Mouse (Mus musculus): ENCODE measurements at regions not wholly inside any gene's neighbourhood (a gene's known extent, or its start where the extent isn't known, plus 50 kb on each side); places are given as distances from the start of the nearest gene placed in this dataset.
A peak's percentile ranks its signal among the peaks of the same experiment; 100 is the strongest.

DNA sequence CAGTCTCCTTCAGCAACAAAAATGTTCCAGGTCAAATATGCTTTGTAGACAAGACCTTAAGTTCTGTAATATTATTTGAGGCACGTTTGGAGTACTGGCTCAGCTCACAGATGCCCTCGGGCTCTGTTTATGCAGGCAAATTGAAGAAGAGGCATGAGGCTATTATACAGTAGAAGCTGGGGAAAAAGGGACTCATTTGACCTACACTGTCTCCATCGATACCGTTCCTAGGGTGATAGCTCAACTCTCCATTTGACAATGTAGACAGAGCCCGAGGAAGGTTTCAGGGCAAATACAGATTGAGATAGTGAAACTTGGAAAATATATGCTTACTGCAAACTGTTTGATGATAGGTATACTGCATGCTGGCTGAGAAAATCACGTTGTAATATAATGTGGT, 1371.9 kb upstream of the Cdh8 start:
- Histone ChIP-seq H3K79me2 (replicated peaks; ENCODE audit: control insufficient read depth, extremely low read depth, insufficient read depth, poor library complexity, severe bottlenecking) (no peaks in the 10 kb centered on the region), H3K4me3 (replicated peaks in 1 of 3; ENCODE audit: low read depth in 2 of 3, low read length in 2 of 3, poor library complexity in 1 of 3) (no peak overlapping the region), H3K36me3 (replicated peaks in 1 of 2; ENCODE audit: control insufficient read depth in 1 of 2, insufficient read depth in 1 of 2, low read length in 1 of 2) (no peaks in the 10 kb centered on the region), H3K4me2 (ENCODE audit: insufficient read depth, low read depth, poor library complexity, severe bottlenecking) (no peak overlapping the region), H3K4me1 (ENCODE audit: control insufficient read depth in 1 of 2, insufficient read depth in 2 of 2) (no peaks in the 10 kb centered on the region), H3K27ac (ENCODE audit: insufficient read depth, low read depth) (no peak overlapping the region), H3K9me3 (replicated peaks; ENCODE audit: low read length) (peaks cover 33% of the 10 kb centered on the region), H3K9ac (ENCODE audit: insufficient read depth, low read depth) (no peak overlapping the region), H3K27me3 (replicated peaks) (no peaks in the 10 kb centered on the region)
- in situ Hi-C loops (cut with MboI; ENCODE audit: low pct_ligation_motif_present, low pct_unique_long_range_greater_than_20kb, low sequenced_read_pairs), result no loop called here
- TF ChIP-seq CHD2 (IDR thresholded peaks at IDR 0.05; ENCODE audit: low read length) (no peak), MAX (IDR thresholded peaks at IDR 0.05; ENCODE audit: low read length) (no peak), USF1 (IDR thresholded peaks at IDR 0.05; ENCODE audit: low read depth, low read length) (no peak), SIN3A (IDR thresholded peaks at IDR 0.05; ENCODE audit: low read length) (no peak), POLR2AphosphoS2 (IDR thresholded peaks at IDR 0.05; ENCODE audit: low read depth, low read length) (no peak), BHLHE40 (IDR thresholded peaks at IDR 0.05; ENCODE audit: low read depth, low read length) (no peak), MEF2A (IDR thresholded peaks at IDR 0.05; ENCODE audit: borderline replicate concordance, low read depth, low read length) (no peak), CTCF (conservative IDR thresholded peaks at IDR 0.05 in 1 of 2, IDR thresholded peaks at IDR 0.05 in 1 of 2; ENCODE audit: low read depth in 2 of 2, low read length in 2 of 2) (no peak)
- DNase-seq (ENCODE audit: extremely low read depth), result no peak
- dilution Hi-C loops (cut with MboI; ENCODE audit: extremely low pct_ligation_motif_present, extremely low pct_unique_long_range_greater_than_20kb, low sequenced_read_pairs), result no loop called here

- no peaks in the 10 kb centered on the region for H3K27me3 ChIP-seq (replicated peaks)
- H3K4me1 ChIP-seq (ENCODE audit: control insufficient read depth in 1 of 2, insufficient read depth in 2 of 2), result no peaks in the 10 kb centered on the region
- no peaks in the 10 kb centered on the region for H3K36me3 ChIP-seq (replicated peaks in 1 of 2; ENCODE audit: control insufficient read depth in 1 of 2, insufficient read depth in 1 of 2, low read length in 1 of 2)
- no peak for DNase-seq (ENCODE audit: extremely low read depth)
- dilution Hi-C loops (cut with MboI; ENCODE audit: extremely low pct_ligation_motif_present, extremely low pct_unique_long_range_greater_than_20kb, low sequenced_read_pairs) (no loop called here), in situ Hi-C loops (cut with MboI; ENCODE audit: low pct_ligation_motif_present, low pct_unique_long_range_greater_than_20kb, low sequenced_read_pairs) (no loop called here)
- peaks cover 29% of the 10 kb centered on the region for H3K9me3 ChIP-seq (replicated peaks; ENCODE audit: low read length)
- H3K4me2 ChIP-seq (ENCODE audit: insufficient read depth, low read depth, poor library complexity, severe bottlenecking), result no peak overlapping the region
- H3K79me2 ChIP-seq (replicated peaks; ENCODE audit: control insufficient read depth, extremely low read depth, insufficient read depth, poor library complexity, severe bottlenecking), result no peaks in the 10 kb centered on the region
- no peak overlapping the region for H3K9ac ChIP-seq (ENCODE audit: insufficient read depth, low read depth)
- TF ChIP-seq MEF2A (IDR thresholded peaks at IDR 0.05; ENCODE audit: borderline replicate concordance, low read depth, low read length), result no peak
- no peak for TF ChIP-seq NRF1 (IDR thresholded peaks at IDR 0.05; ENCODE audit: low read depth, low read length)
- peak; percentile 40 for TF ChIP-seq RAD21 (IDR thresholded peaks at IDR 0.05; ENCODE audit: low read depth, low read length)
- no peak for TF ChIP-seq EP300 (IDR thresholded peaks at IDR 0.05; ENCODE audit: low read length)
- TF ChIP-seq CTCF (conservative IDR thresholded peaks at IDR 0.05 in 1 of 2, IDR thresholded peaks at IDR 0.05 in 1 of 2; ENCODE audit: low read depth in 2 of 2, low read length in 2 of 2), result peak in 1 of 2 experiments; percentile 35; a peak in 2 of 4 replicates
- H3K4me3 ChIP-seq (replicated peaks in 1 of 3; ENCODE audit: low read depth in 2 of 3, low read length in 2 of 3, poor library complexity in 1 of 3), result no peak overlapping the region
- H3K27ac ChIP-seq (ENCODE audit: insufficient read depth, low read depth), result no peak overlapping the region
These were observed 1356.6 kb upstream of the Cdh8 start for GRCm38 (mm10) chr8:100772742-100773370.

DNA sequence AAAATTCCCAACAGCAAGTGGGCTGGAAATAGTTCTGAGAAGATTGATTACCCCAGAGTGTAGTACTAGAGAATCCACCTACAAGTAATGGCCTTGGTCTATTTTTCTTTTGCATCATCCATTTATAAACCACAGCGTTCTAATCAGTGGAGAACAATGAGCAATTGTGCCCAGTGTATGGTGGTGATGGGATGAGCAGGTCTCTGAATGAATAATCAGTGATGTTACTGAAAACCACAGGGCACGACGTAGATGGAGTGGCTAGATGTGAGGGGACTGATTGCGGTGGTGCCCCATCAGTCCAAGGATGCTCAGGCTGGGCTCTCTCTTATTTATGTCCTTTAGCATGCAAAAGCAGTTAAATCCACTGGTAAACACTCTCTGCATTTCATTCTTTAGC, 1353.3 kb upstream of the Cdh8 start:
- dilution Hi-C loops (cut with MboI; ENCODE audit: extremely low pct_ligation_motif_present, extremely low pct_unique_long_range_greater_than_20kb, low sequenced_read_pairs) (no loop called here), in situ Hi-C loops (cut with MboI; ENCODE audit: low pct_ligation_motif_present, low pct_unique_long_range_greater_than_20kb, low sequenced_read_pairs) (no loop called here)
- H3K27me3 ChIP-seq (replicated peaks), result no peaks in the 10 kb centered on the region
- H3K4me1 ChIP-seq (ENCODE audit: control insufficient read depth in 1 of 2, insufficient read depth in 2 of 2), result no peaks in the 10 kb centered on the region
- no peak for DNase-seq (ENCODE audit: extremely low read depth)
- no peak overlapping the region for H3K4me3 ChIP-seq (replicated peaks in 1 of 3; ENCODE audit: low read depth in 2 of 3, low read length in 2 of 3, poor library complexity in 1 of 3)
- H3K36me3 ChIP-seq (replicated peaks in 1 of 2; ENCODE audit: control insufficient read depth in 1 of 2, insufficient read depth in 1 of 2, low read length in 1 of 2), result no peaks in the 10 kb centered on the region
- H3K4me2 ChIP-seq (ENCODE audit: insufficient read depth, low read depth, poor library complexity, severe bottlenecking), result no peak overlapping the region
- no peak overlapping the region for H3K27ac ChIP-seq (ENCODE audit: insufficient read depth, low read depth)
- H3K79me2 ChIP-seq (replicated peaks; ENCODE audit: control insufficient read depth, extremely low read depth, insufficient read depth, poor library complexity, severe bottlenecking), result no peaks in the 10 kb centered on the region
- TF ChIP-seq POLR2A (IDR thresholded peaks at IDR 0.05; ENCODE audit: low read depth, low read length) (no peak), RCOR1 (conservative IDR thresholded peaks at IDR 0.05; ENCODE audit: low read depth, low read length) (no peak), NELFE (IDR thresholded peaks at IDR 0.05; ENCODE audit: low read depth, low read length) (no peak), SIN3A (IDR thresholded peaks at IDR 0.05; ENCODE audit: low read length) (no peak), NRF1 (IDR thresholded peaks at IDR 0.05; ENCODE audit: low read depth, low read length) (no peak), CTCF (conservative IDR thresholded peaks at IDR 0.05 in 1 of 2, IDR thresholded peaks at IDR 0.05 in 1 of 2; ENCODE audit: low read depth in 2 of 2, low read length in 2 of 2) (no peak), USF1 (IDR thresholded peaks at IDR 0.05; ENCODE audit: low read depth, low read length) (no peak), MYC (IDR thresholded peaks at IDR 0.05; ENCODE audit: low read depth, low read length) (no peak), USF2 (conservative IDR thresholded peaks at IDR 0.05; ENCODE audit: low read depth, low read length) (no peak), MEF2A (IDR thresholded peaks at IDR 0.05; ENCODE audit: borderline replicate concordance, low read depth, low read length) (no peak), JUND (conservative IDR thresholded peaks at IDR 0.05; ENCODE audit: low read depth, low read length) (no peak), ZNF384 (IDR thresholded peaks at IDR 0.05; ENCODE audit: low read depth, low read length) (no peak), MAZ (IDR thresholded peaks at IDR 0.05; ENCODE audit: low read depth, low read length) (no peak)
- no peak overlapping the region for H3K9ac ChIP-seq (ENCODE audit: insufficient read depth, low read depth)
- peaks cover 34% of the 10 kb centered on the region for H3K9me3 ChIP-seq (replicated peaks; ENCODE audit: low read length)

Data from CH12.LX (cell line).